Comparison of ENCODE assay signal across 42 mouse cellular contexts in the genomic region with DNA sequence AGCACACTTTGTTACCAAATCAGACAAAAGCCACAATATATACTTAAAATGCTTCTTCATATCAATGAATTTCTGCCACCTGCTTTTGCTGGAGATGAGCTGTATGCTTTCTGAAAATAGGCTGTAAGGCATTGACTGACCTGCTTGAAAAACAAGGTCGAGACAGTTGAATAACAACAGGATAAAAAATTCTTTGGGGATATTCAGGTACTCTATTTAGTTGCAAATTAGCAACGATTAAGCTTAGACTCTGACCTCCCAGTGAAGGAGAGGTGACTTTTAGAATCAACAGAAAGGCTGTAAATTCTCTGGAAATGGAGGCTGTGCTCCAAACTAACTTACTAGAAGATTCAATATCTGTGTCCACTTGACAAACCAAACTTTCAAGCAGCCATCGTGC. TPM values are rescaled to one million over a fixed set of nuclear protein-coding genes. Genes with fewer than 3 reads are reported as not detected.
"Had no signal": no experiment of that assay in that cellular context is flagged by ENCODE, and none has a peak within 500 bp of the region (broad histone marks: within the 10 kb centered on the region; RNA-seq: fewer than 3 reads in every experiment).

No protein-coding gene starts in this region.

- H3K27me3 ChIP-seq: heart, embryonic 12.5 days; heart, embryonic 13.5 days; heart, embryonic 15.5 days; hindbrain, embryonic 12.5 days; hindbrain, embryonic 13.5 days; hindbrain, embryonic 15.5 days; intestine, embryonic 15.5 days; kidney, embryonic 15.5 days had no signal

- H3K27ac ChIP-seq: heart, embryonic 10.5 days; heart, embryonic 13.5 days; heart, embryonic 15.5 days; hindbrain, embryonic 10.5 days; hindbrain, embryonic 12.5 days; hindbrain, embryonic 13.5 days; hindbrain, embryonic 14.5 days; hindbrain, embryonic 15.5 days; hindbrain, postnatal 0 days; intestine, embryonic 15.5 days; kidney, embryonic 15.5 days; kidney, postnatal 0 days; layer of hippocampus, adult 2 months; left cerebral cortex, adult 2 months had no signal

- H3K9me3 ChIP-seq: hindbrain, embryonic 15.5 days; intestine, embryonic 15.5 days; kidney, embryonic 15.5 days had no signal

- H3K36me3 ChIP-seq: heart, embryonic 10.5 days; heart, embryonic 12.5 days; heart, embryonic 13.5 days; heart, embryonic 15.5 days; hindbrain, embryonic 10.5 days; hindbrain, embryonic 12.5 days; hindbrain, embryonic 13.5 days; hindbrain, embryonic 15.5 days; intestine, embryonic 15.5 days; kidney, embryonic 15.5 days had no signal

- H3K9ac ChIP-seq: heart, embryonic 12.5 days; heart, embryonic 13.5 days; heart, embryonic 15.5 days; hindbrain, embryonic 12.5 days; hindbrain, embryonic 13.5 days; hindbrain, embryonic 14.5 days; hindbrain, embryonic 15.5 days; intestine, embryonic 15.5 days; kidney, embryonic 15.5 days had no signal

- H3K4me3 ChIP-seq: heart, embryonic 10.5 days; heart, embryonic 12.5 days; heart, embryonic 13.5 days; heart, embryonic 15.5 days; hindbrain, embryonic 10.5 days; hindbrain, embryonic 12.5 days; hindbrain, embryonic 13.5 days; hindbrain, embryonic 15.5 days; intestine, embryonic 15.5 days; kidney, embryonic 15.5 days; layer of hippocampus, adult 2 months; left cerebral cortex, adult 2 months had no signal

- H3K4me1 ChIP-seq: heart, embryonic 10.5 days; heart, embryonic 12.5 days; heart, embryonic 13.5 days; heart, embryonic 15.5 days; hindbrain, embryonic 10.5 days; hindbrain, embryonic 12.5 days; hindbrain, embryonic 13.5 days; hindbrain, embryonic 15.5 days; intestine, embryonic 15.5 days; kidney, embryonic 15.5 days had no signal

- DNase-seq: heart, postnatal 10 days; heart, postnatal 14 days; heart, postnatal 36 days; heart, postnatal 4 days; kidney, adult 11 months; kidney, adult 18-20 months; kidney, adult 8-10 months; kidney, adult 9 months; kidney, postnatal 10 days; kidney, postnatal 14 days; kidney, postnatal 25 days; kidney, postnatal 36 days; layer of hippocampus, adult 9-11 months; layer of hippocampus, postnatal 36 days had no signal

RNA-seq across cellular contexts. Expression of a gene that starts 19.6 kb away (rescaled TPM):
- polyA plus RNA-seq: heart, embryonic 10.5 days; heart, embryonic 11.5 days; heart, embryonic 12.5 days; heart, embryonic 13.5 days; heart, embryonic 14.5 days; heart, embryonic 15.5 days; heart, embryonic 16.5 days; hindbrain, embryonic 10.5 days; hindbrain, embryonic 11.5 days; hindbrain, embryonic 12.5 days; hindbrain, embryonic 13.5 days; hindbrain, embryonic 14.5 days; hindbrain, embryonic 15.5 days; hindbrain, embryonic 16.5 days; hindbrain, postnatal 0 days; inflammation-experienced regulatory T-cells, adult 6 months; intestine, embryonic 14.5 days; intestine, embryonic 15.5 days; intestine, embryonic 16.5 days; intestine, postnatal 0 days; kidney, embryonic 14.5 days; kidney, embryonic 15.5 days; kidney, embryonic 16.5 days; large intestine, adult 2 months had no signal

RNA-seq across cellular contexts. Expression of a gene that starts 48.3 kb away (rescaled TPM):
- polyA plus RNA-seq: heart, embryonic 10.5 days; heart, embryonic 11.5 days; heart, embryonic 12.5 days; heart, embryonic 13.5 days; heart, embryonic 14.5 days; heart, embryonic 15.5 days; heart, embryonic 16.5 days; heart, postnatal 0 days; hindbrain, embryonic 10.5 days; hindbrain, embryonic 11.5 days; hindbrain, embryonic 12.5 days; hindbrain, embryonic 13.5 days; hindbrain, embryonic 14.5 days; hindbrain, embryonic 15.5 days; hindbrain, embryonic 16.5 days; hindbrain, postnatal 0 days; inflammation-experienced regulatory T-cells, adult 6 months; intestine, embryonic 14.5 days; intestine, embryonic 15.5 days; intestine, embryonic 16.5 days; intestine, postnatal 0 days; kidney, embryonic 14.5 days; kidney, embryonic 15.5 days; kidney, embryonic 16.5 days; kidney, postnatal 0 days; large intestine, adult 2 months had no signal
